ENCODE assay signal across 8 mouse cellular contexts in the genomic region with DNA sequence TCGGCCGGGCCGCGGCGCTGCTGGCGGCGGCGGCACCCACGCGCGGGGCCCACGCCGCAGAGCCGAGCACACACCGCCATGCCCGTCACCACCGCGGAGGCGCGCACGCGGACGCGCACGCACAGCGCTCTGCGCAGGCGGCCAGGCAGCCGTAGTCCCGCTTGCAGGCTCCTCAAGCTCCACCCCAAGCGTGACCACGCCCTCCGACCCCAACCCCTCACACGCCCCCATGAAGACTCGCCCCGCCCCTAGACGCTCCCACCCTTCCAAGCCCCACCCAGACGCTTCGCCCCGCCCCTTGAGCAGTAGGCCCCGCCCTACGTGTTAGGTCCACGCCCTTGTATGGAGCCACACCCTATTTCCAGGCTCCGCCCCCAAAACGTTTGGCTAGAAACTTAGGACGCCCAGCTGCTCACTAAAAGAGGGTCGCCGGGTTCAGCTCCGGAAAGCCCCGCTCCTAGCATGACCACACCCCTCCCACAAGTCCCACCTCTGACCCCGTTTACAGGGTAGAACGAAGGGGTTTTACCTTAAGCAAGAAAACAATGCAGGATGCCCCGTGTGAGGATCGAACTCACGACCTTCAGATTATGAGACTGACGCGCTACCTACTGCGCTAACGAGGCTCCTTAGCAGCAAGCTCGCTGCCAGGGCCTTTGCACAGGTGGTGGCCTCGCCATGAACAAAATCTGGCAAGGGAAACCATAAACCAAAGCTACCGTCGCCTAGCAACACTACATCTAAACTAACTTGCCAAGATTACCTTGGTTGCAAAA. TPM values are rescaled to one million over a fixed set of nuclear protein-coding genes. Genes with fewer than 3 reads are reported as not detected.
DNase-seq lines count a peak whose midpoint lies in the region; ATAC-seq and TF ChIP-seq lines count a peak whose summit lies in the region.

A gene (minus strand): TSS at position 131 of the 776 bp plus-strand sequence.

- peak within 1 kb of the TSS; percentile 91 for H3K9ac ChIP-seq in hindbrain, embryonic 13.5 days

- H3K4me3 ChIP-seq in hindbrain, embryonic 13.5 days: peak within 1 kb of the TSS; percentile 84

- peaks cover 50% of the 10 kb centered on the region for H3K4me1 ChIP-seq in hindbrain, embryonic 13.5 days (replicated peaks)

- WGBS in hindbrain, embryonic 13.5 days: 1% methylated on average over 56 of the region's 63 CpGs

- TF ChIP-seq CTCF in Patski (IDR thresholded peaks at IDR 0.05): no peak

- H3K27ac ChIP-seq in hindbrain, embryonic 13.5 days: peak within 1 kb of the TSS; percentile 86

- H3K36me3 ChIP-seq in hindbrain, embryonic 13.5 days: no peaks in the 10 kb centered on the region

- peak; percentile 75 for ATAC-seq in Patski
- peak; percentile 93 for ATAC-seq in hindbrain, embryonic 13.5 days (ENCODE audit: low FRiP score)

- H3K9me3 ChIP-seq in hindbrain, embryonic 13.5 days: no peaks in the 10 kb centered on the region

- in situ Hi-C loops in Patski (cut with MboI; ENCODE audit: low pct_unique_long_range_greater_than_20kb): no loop called here

- no peaks in the 10 kb centered on the region for H3K27me3 ChIP-seq in Patski
- peaks cover 7% of the 10 kb centered on the region for H3K27me3 ChIP-seq in hindbrain, embryonic 13.5 days

- no peak for DNase-seq in Patski (ENCODE audit: low read depth, low spot score)
- DNase-seq in cerebellum, postnatal 14 days: peak; percentile 94
- peak; percentile 87 to 90 for DNase-seq in frontal cortex, postnatal 14 days (ENCODE audit: low spot score in 2 of 2)
- DNase-seq in layer of hippocampus, postnatal 25 days (ENCODE audit: extremely low spot score in 1 of 2, low spot score in 1 of 2): peak; percentile 91 to 94
- peak; percentile 93 for DNase-seq in lung, postnatal 25 days (ENCODE audit: low spot score)
- DNase-seq in retina, embryonic 14.5 days (ENCODE audit: low spot score): peak; percentile 97
- peak; percentile 100 for DNase-seq in thymus, postnatal 4 days

- POLR2A ChIA-PET in Patski (lab: Charles Lee): interaction anchor here (3.5 kb wide), 1 partner anchor 12 kb away, joined by 25 read pairs; a partner anchor contains a TSS

- CTCF ChIA-PET in Patski (lab: Charles Lee): interaction anchor here (1.1 to 3.8 kb wide), 4 partner anchors 10 to 466 kb away, joined by 3 to 27 read pairs (median 3); no protein-coding TSS in a partner anchor

- H3K4me2 ChIP-seq in hindbrain, embryonic 13.5 days: peak within 1 kb of the TSS; percentile 89

RNA-seq across cellular contexts. Expression of the gene that starts here (rescaled TPM):
- 19.9 TPM for polyA plus RNA-seq in Patski (2021)
- 24.4 and 26.8 TPM in 2 replicates for polyA plus RNA-seq in hindbrain, embryonic 13.5 days (2015; fragmentation: Nextera tagmentation; extraction: Ambion mirVana)
- 100 to 1,000 TPM; 107 to 113 TPM for total RNA-seq in layer of hippocampus, postnatal 25 days (2021)
